Mouse (Mus musculus): ENCODE results near the gene Ncoa4. TPM values are rescaled to one million over a fixed set of nuclear protein-coding genes. Genes with fewer than 3 reads are reported as not detected.
A peak's percentile ranks its signal among the peaks of the same experiment; 100 is the strongest.

Gene Ncoa4
- total and polyA plus RNA-seq, 3 experiments, result 54.5 to 64.6 (median 57.9) TPM

DNA sequence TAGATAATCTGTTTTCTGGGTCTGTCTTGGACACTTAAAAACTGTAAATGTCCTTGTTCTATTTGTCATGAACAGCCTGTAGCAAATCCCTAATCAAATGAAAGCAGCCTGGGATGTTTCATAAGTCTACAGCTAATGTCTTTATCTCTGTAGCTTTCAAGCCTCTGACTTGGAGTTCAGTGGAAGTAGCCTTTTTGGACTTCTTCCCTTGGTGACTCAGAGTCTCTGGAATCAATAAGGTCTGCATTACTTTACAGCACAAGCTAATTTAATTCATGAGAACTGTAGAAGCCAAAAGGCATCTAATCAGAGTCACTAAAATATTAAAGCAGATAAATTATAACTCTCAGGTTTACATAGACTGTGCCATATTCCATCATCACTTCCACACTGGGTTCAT, 66.9 kb downstream of the Ncoa4 start:
- Histone ChIP-seq H3K79me2 (ENCODE audit: control insufficient read depth, insufficient read depth, low read length, poor library complexity) (no peaks in the 10 kb centered on the region), H3K4me1 (ENCODE audit: control insufficient read depth in 1 of 2, insufficient read depth in 2 of 2, low read length in 2 of 2) (no peaks in the 10 kb centered on the region), H3K4me3 (ENCODE audit: control insufficient read depth in 1 of 2, insufficient read depth in 1 of 2, low read depth in 2 of 2, low read length in 2 of 2) (no peak overlapping the region), H3K36me3 (ENCODE audit: control insufficient read depth in 1 of 2, insufficient read depth in 2 of 2, low read length in 2 of 2) (peaks cover 0 to 17% of the 10 kb centered on the region in 2 experiments; a peak in 2 of 4 replicates), H3K27ac (ENCODE audit: control insufficient read depth, low read depth, low read length) (no peak overlapping the region), H3K9me3 (replicated peaks; ENCODE audit: insufficient read depth, low read length) (no peaks in the 10 kb centered on the region), H3K9ac (ENCODE audit: control insufficient read depth, low read depth, low read length, poor library complexity, severe bottlenecking) (no peak overlapping the region), H3K27me3 (ENCODE audit: control insufficient read depth in 1 of 2, insufficient read depth in 2 of 2, low read length in 2 of 2) (no peaks in the 10 kb centered on the region)
- TF ChIP-seq MYB (IDR thresholded peaks at IDR 0.05; ENCODE audit: low read depth, low read length), result no peak
- DNase-seq (ENCODE audit: low read depth, low spot score), result no peak

DNA sequence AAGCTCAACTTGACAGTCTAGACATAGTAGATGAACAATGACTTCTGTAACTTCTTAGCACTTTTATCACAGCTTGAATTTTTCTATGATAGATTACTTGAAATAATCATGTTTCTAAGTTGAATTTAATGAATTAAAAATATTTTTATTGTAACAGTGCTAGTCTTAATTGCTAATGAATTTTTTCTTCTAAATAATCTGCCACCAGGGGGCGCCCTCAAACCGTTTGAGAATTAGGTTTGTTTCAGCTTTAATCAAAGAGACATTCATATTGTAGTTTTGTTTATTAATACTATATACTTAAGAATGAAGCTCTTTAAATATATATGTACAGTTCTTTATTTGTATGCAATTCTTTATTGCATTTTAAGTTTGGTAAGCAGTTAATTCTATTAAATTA, 69.3 kb downstream of the Ncoa4 start:
- DNase-seq (ENCODE audit: low read depth, low spot score), result peak; percentile 71
- no peak overlapping the region for H3K27ac ChIP-seq (ENCODE audit: control insufficient read depth, low read depth, low read length)
- H3K79me2 ChIP-seq (ENCODE audit: control insufficient read depth, insufficient read depth, low read length, poor library complexity), result no peaks in the 10 kb centered on the region
- H3K9ac ChIP-seq (ENCODE audit: control insufficient read depth, low read depth, low read length, poor library complexity, severe bottlenecking), result no peak overlapping the region
- TF ChIP-seq USF2 (IDR thresholded peaks at IDR 0.05; ENCODE audit: borderline replicate concordance in 1 of 2, insufficient read depth in 1 of 2, low read depth in 1 of 2, low read length in 2 of 2) (no peak), SMC3 (IDR thresholded peaks at IDR 0.05; ENCODE audit: low read depth, low read length) (peak; percentile 65), TAL1 (IDR thresholded peaks at IDR 0.05; ENCODE audit: low read length) (no peak), KAT2A (conservative IDR thresholded peaks at IDR 0.05; ENCODE audit: low read depth, low read length) (no peak), CHD2 (IDR thresholded peaks at IDR 0.05; ENCODE audit: low read length) (no peak), TCF12 (IDR thresholded peaks at IDR 0.05; ENCODE audit: low read depth, low read length) (no peak), POLR2AphosphoS5 (IDR thresholded peaks at IDR 0.05; ENCODE audit: borderline replicate concordance, low read depth, low read length) (no peak), POLR2A (IDR thresholded peaks at IDR 0.05; ENCODE audit: control insufficient read depth in 1 of 2, insufficient read depth in 1 of 2, low read depth in 1 of 2, low read length in 2 of 2, poor library complexity in 1 of 2) (no peak), ZC3H11A (IDR thresholded peaks at IDR 0.05; ENCODE audit: low read depth, low read length) (peak; percentile 30; the same call in 1 of the 2 replicates), NRF1 (IDR thresholded peaks at IDR 0.05; ENCODE audit: insufficient read depth, low read depth, low read length, poor library complexity, severe bottlenecking) (no peak), TBP (IDR thresholded peaks at IDR 0.05; ENCODE audit: low read depth, low read length) (no peak), RAD21 (IDR thresholded peaks at IDR 0.05; ENCODE audit: low read depth, low read length) (peak; percentile 61), MYC (IDR thresholded peaks at IDR 0.05; ENCODE audit: low read depth, low read length) (no peak), MAZ (IDR thresholded peaks at IDR 0.05; ENCODE audit: low read depth, low read length) (no peak), ZNF384 (IDR thresholded peaks at IDR 0.05; ENCODE audit: low read depth, low read length) (0 out of 2 replicates have a peak, but pooled peaks have one; percentile 32), HCFC1 (IDR thresholded peaks at IDR 0.05; ENCODE audit: low read depth, low read length) (0 out of 2 replicates have a peak, but pooled peaks have one; percentile 24), MXI1 (IDR thresholded peaks at IDR 0.05; ENCODE audit: low read depth, low read length) (no peak), CTCF (IDR thresholded peaks at IDR 0.05 in 2 of 3, conservative IDR thresholded peaks at IDR 0.05 in 1 of 3; ENCODE audit: control insufficient read depth in 1 of 3, insufficient read depth in 1 of 3, low read depth in 2 of 3, low read length in 3 of 3, poor library complexity in 1 of 3, severe bottlenecking in 1 of 3) (peak; percentile 8 to 79 (median 25); a peak in 4 of 6 replicates), ELF1 (IDR thresholded peaks at IDR 0.05; ENCODE audit: low read depth, low read length) (no peak)
- no peaks in the 10 kb centered on the region for H3K27me3 ChIP-seq (ENCODE audit: control insufficient read depth in 1 of 2, insufficient read depth in 2 of 2, low read length in 2 of 2)
- no peak overlapping the region for H3K4me3 ChIP-seq (ENCODE audit: control insufficient read depth in 1 of 2, insufficient read depth in 1 of 2, low read depth in 2 of 2, low read length in 2 of 2)
- H3K4me1 ChIP-seq (ENCODE audit: control insufficient read depth in 1 of 2, insufficient read depth in 2 of 2, low read length in 2 of 2), result no peaks in the 10 kb centered on the region
- no peaks in the 10 kb centered on the region for H3K9me3 ChIP-seq (replicated peaks; ENCODE audit: insufficient read depth, low read length)
- H3K36me3 ChIP-seq (ENCODE audit: control insufficient read depth in 1 of 2, insufficient read depth in 2 of 2, low read length in 2 of 2), result peaks cover 0 to 14% of the 10 kb centered on the region in 2 experiments; a peak in 2 of 4 replicates

Other genes starting within 250 kb of the Ncoa4 start
- gene Galnt15, start 130.9 kb upstream of the Ncoa4 start, total RNA-seq (2012; rRNA removed), result 0.04 TPM in 1 of 2 replicates, not detected in the other
- under 1 TPM in 1 of 2 experiments, not detected in 1; 0.15 TPM for gene Galnt15, start 130.9 kb upstream of the Ncoa4 start, polyA plus RNA-seq (2012; ENCODE audit: insufficient read depth in 1 of 2, insufficient read length in 2 of 2, low read depth in 1 of 2, low replicate concordance in 2 of 2, missing spikeins in 1 of 2)
- 52.4 and 54.8 TPM in 2 replicates for gene Oxnad1, start 74.5 kb upstream of the Ncoa4 start, total RNA-seq (2012; rRNA removed)
- 100 to 1,000 TPM in 1 of 2 experiments, 10 to 100 TPM in 1; 82.1 to 244 TPM for gene Oxnad1, start 74.5 kb upstream of the Ncoa4 start, polyA plus RNA-seq (2012; ENCODE audit: insufficient read depth in 1 of 2, insufficient read length in 2 of 2, low read depth in 1 of 2, low replicate concordance in 2 of 2, missing spikeins in 1 of 2)
- 110 and 116 TPM in 2 replicates for gene Dph3, start 74.1 kb upstream of the Ncoa4 start, total RNA-seq (2012; rRNA removed)
- gene Dph3, start 74.1 kb upstream of the Ncoa4 start, polyA plus RNA-seq (2012; ENCODE audit: insufficient read depth in 1 of 2, insufficient read length in 2 of 2, low read depth in 1 of 2, low replicate concordance in 2 of 2, missing spikeins in 1 of 2), result 100 to 1,000 TPM; 103 to 108 TPM
- not detected in 2 replicates for gene Msmb, start 17.8 kb upstream of the Ncoa4 start, total RNA-seq (2012; rRNA removed)
- gene Msmb, start 17.8 kb upstream of the Ncoa4 start, polyA plus RNA-seq (2012; ENCODE audit: insufficient read depth in 1 of 2, insufficient read length in 2 of 2, low read depth in 1 of 2, low replicate concordance in 2 of 2, missing spikeins in 1 of 2), result not detected
- gene Timm23, start 42.0 kb downstream of the Ncoa4 start, total RNA-seq (2012; rRNA removed), result 417 and 425 TPM in 2 replicates
- 100 to 1,000 TPM in 1 of 2 experiments, not detected in 1; 431 TPM for gene Timm23, start 42.0 kb downstream of the Ncoa4 start, polyA plus RNA-seq (2012; ENCODE audit: insufficient read depth in 1 of 2, insufficient read length in 2 of 2, low read depth in 1 of 2, low replicate concordance in 2 of 2, missing spikeins in 1 of 2)
- gene Parg, start 42.1 kb downstream of the Ncoa4 start, total RNA-seq (2012; rRNA removed), result 43.0 and 43.8 TPM in 2 replicates
- 10 to 100 TPM in 1 of 2 experiments, not detected in 1; 32.6 TPM for gene Parg, start 42.1 kb downstream of the Ncoa4 start, polyA plus RNA-seq (2012; ENCODE audit: insufficient read depth in 1 of 2, insufficient read length in 2 of 2, low read depth in 1 of 2, low replicate concordance in 2 of 2, missing spikeins in 1 of 2)
- gene Ogdhl, start 162.2 kb downstream of the Ncoa4 start, total RNA-seq (2012; rRNA removed), result 7.3 and 9.4 TPM in 2 replicates
- gene Ogdhl, start 162.2 kb downstream of the Ncoa4 start, polyA plus RNA-seq (2012; ENCODE audit: insufficient read depth in 1 of 2, insufficient read length in 2 of 2, low read depth in 1 of 2, low replicate concordance in 2 of 2, missing spikeins in 1 of 2), result 10 to 100 TPM in 1 of 2 experiments, not detected in 1; 12.6 TPM
- not detected in 2 replicates for gene 1700024G13Rik, start 228.5 kb downstream of the Ncoa4 start, total RNA-seq (2012; rRNA removed)
- not detected for gene 1700024G13Rik, start 228.5 kb downstream of the Ncoa4 start, polyA plus RNA-seq (2012; ENCODE audit: insufficient read depth in 1 of 2, insufficient read length in 2 of 2, low read depth in 1 of 2, low replicate concordance in 2 of 2, missing spikeins in 1 of 2)

All from MEL (cell line).